Mouse (Mus musculus): ENCODE data around the gene Maml3. TPM values are rescaled to one million over a fixed set of nuclear protein-coding genes. Genes with fewer than 3 reads are reported as not detected.
A peak's percentile ranks its signal among the peaks of the same experiment; 100 is the strongest.

Gene Maml3
- total RNA-seq, 2 experiments from 2014 or later = 7.8 TPM

- DNase-seq (ENCODE audit: low spot score in 2 of 2) = no peak
Observed at GRCm38 (mm10) chr3:51717455-51717854, 387.4 kb downstream of the Maml3 start.

GRCm38 (mm10) chr3:51714469-51714868 is 390.4 kb downstream of the Maml3 start:
- DNase-seq (ENCODE audit: low spot score in 2 of 2) = no peak

GRCm38 (mm10) chr3:51713233-51713632 is 391.6 kb downstream of the Maml3 start:
- DNase-seq (ENCODE audit: low spot score in 2 of 2) = no peak

- DNase-seq (ENCODE audit: low spot score in 2 of 2) = no peak
Observed at GRCm38 (mm10) chr3:51712382-51712781, 392.5 kb downstream of the Maml3 start.

- DNase-seq (ENCODE audit: low spot score in 2 of 2) = peak; percentile 60 to 92
Observed at GRCm38 (mm10) chr3:51708746-51709411, 396.0 kb downstream of the Maml3 start.

- no peak for DNase-seq (ENCODE audit: low spot score in 2 of 2)
Observed at GRCm38 (mm10) chr3:51708375-51708745, 396.5 kb downstream of the Maml3 start.

- no peak for DNase-seq (ENCODE audit: low spot score in 2 of 2)
Observed at GRCm38 (mm10) chr3:51705220-51705619, 399.7 kb downstream of the Maml3 start.

- no peak for DNase-seq (ENCODE audit: low spot score in 2 of 2)
Observed at GRCm38 (mm10) chr3:51703478-51703877, 401.4 kb downstream of the Maml3 start.

GRCm38 (mm10) chr3:51702701-51703286 is 402.1 kb downstream of the Maml3 start:
- DNase-seq (ENCODE audit: low spot score in 2 of 2) = no peak

- DNase-seq (ENCODE audit: low spot score in 2 of 2) = no peak
Observed at GRCm38 (mm10) chr3:51701950-51702349, 402.9 kb downstream of the Maml3 start.

GRCm38 (mm10) chr3:51701281-51701751 is 403.6 kb downstream of the Maml3 start:
- DNase-seq (ENCODE audit: low spot score in 2 of 2) = peak; percentile 50 to 69

- DNase-seq (ENCODE audit: low spot score in 2 of 2) = peak; percentile 6 to 33
Observed at GRCm38 (mm10) chr3:51700731-51701280, 404.1 kb downstream of the Maml3 start.

GRCm38 (mm10) chr3:51700123-51700522 is 404.8 kb downstream of the Maml3 start:
- no peak for DNase-seq (ENCODE audit: low spot score in 2 of 2)

GRCm38 (mm10) chr3:51697931-51698330 is 406.9 kb downstream of the Maml3 start:
- DNase-seq (ENCODE audit: low spot score in 2 of 2) = no peak

- no peak for DNase-seq (ENCODE audit: low spot score in 2 of 2)
Observed at GRCm38 (mm10) chr3:51695713-51696112, 409.2 kb downstream of the Maml3 start.

GRCm38 (mm10) chr3:51694576-51694975 is 410.3 kb downstream of the Maml3 start:
- no peak for DNase-seq (ENCODE audit: low spot score in 2 of 2)

- DNase-seq (ENCODE audit: low spot score in 2 of 2) = no peak
Observed at GRCm38 (mm10) chr3:51693196-51693595, 411.7 kb downstream of the Maml3 start.

- no peak for DNase-seq (ENCODE audit: low spot score in 2 of 2)
Observed at GRCm38 (mm10) chr3:51688725-51689124, 416.2 kb downstream of the Maml3 start.

- DNase-seq (ENCODE audit: low spot score in 2 of 2) = no peak
Observed at GRCm38 (mm10) chr3:51686791-51687190, 418.1 kb downstream of the Maml3 start.

GRCm38 (mm10) chr3:51686316-51686715 is 418.6 kb downstream of the Maml3 start:
- DNase-seq (ENCODE audit: low spot score in 2 of 2) = no peak

GRCm38 (mm10) chr3:51685539-51685938 is 419.3 kb downstream of the Maml3 start:
- DNase-seq (ENCODE audit: low spot score in 2 of 2) = no peak

- DNase-seq (ENCODE audit: low spot score in 2 of 2) = no peak
Observed at GRCm38 (mm10) chr3:51674963-51675362, 429.9 kb downstream of the Maml3 start.
